Comparison of ENCODE assay signal across 38 mouse cellular contexts in genomic region chr7:129312521-129312920, GRCm38 (mm10). TPM values are rescaled to one million over a fixed set of nuclear protein-coding genes. Genes with fewer than 3 reads are reported as not detected.
"Had no signal": no experiment of that assay in that cellular context is flagged by ENCODE, and none has a peak within 500 bp of the region (broad histone marks: within the 10 kb centered on the region; RNA-seq: fewer than 3 reads in every experiment).

No protein-coding gene starts in this region.

- H3K4me1 ChIP-seq: limb, embryonic 10.5 days; liver, embryonic 12.5 days; liver, embryonic 13.5 days; liver, embryonic 15.5 days; megakaryocyte, embryonic 14.5 days; midbrain, embryonic 15.5 days; neural tube, embryonic 12.5 days had no signal

- H3K27me3 ChIP-seq: limb, embryonic 12.5 days; limb, embryonic 13.5 days; limb, embryonic 15.5 days; liver, embryonic 12.5 days; liver, embryonic 13.5 days; liver, embryonic 15.5 days; lung, embryonic 15.5 days; megakaryocyte, embryonic 14.5 days; midbrain, embryonic 12.5 days; midbrain, embryonic 13.5 days; midbrain, embryonic 15.5 days; neural tube, embryonic 12.5 days had no signal

- DNase-seq: left cerebral cortex, postnatal 4 days; liver; liver, embryonic 13.5 days; liver, postnatal 0 days; lung, adult 18-20 months; lung, adult 2 months; lung, embryonic 14.5 days; lung, postnatal 10 days; lung, postnatal 14 days; lung, postnatal 36 days; lung, postnatal 4 days; midbrain, embryonic 14.5 days had no signal

- H3K9me3 ChIP-seq: limb, embryonic 10.5 days; limb, embryonic 12.5 days; limb, embryonic 13.5 days; limb, embryonic 15.5 days; liver, embryonic 12.5 days; liver, embryonic 13.5 days; liver, embryonic 15.5 days; lung, embryonic 15.5 days; midbrain, embryonic 10.5 days; midbrain, embryonic 12.5 days; midbrain, embryonic 13.5 days; midbrain, embryonic 15.5 days; neural tube, embryonic 12.5 days had no signal

- H3K4me3 ChIP-seq: limb, embryonic 10.5 days; limb, embryonic 12.5 days; limb, embryonic 13.5 days; limb, embryonic 15.5 days; liver, embryonic 12.5 days; liver, embryonic 13.5 days; liver, embryonic 15.5 days; lung, embryonic 15.5 days; megakaryocyte, embryonic 14.5 days; midbrain, embryonic 10.5 days; midbrain, embryonic 12.5 days; midbrain, embryonic 13.5 days; midbrain, embryonic 15.5 days; myocyte; neural tube, embryonic 12.5 days had no signal

- H3K27ac ChIP-seq: limb, embryonic 10.5 days; limb, embryonic 12.5 days; limb, embryonic 13.5 days; limb, embryonic 15.5 days; liver, embryonic 12.5 days; liver, embryonic 13.5 days; liver, embryonic 14.5 days; liver, embryonic 15.5 days; lung, embryonic 15.5 days; macrophage; midbrain, embryonic 10.5 days; midbrain, embryonic 12.5 days; midbrain, embryonic 13.5 days; midbrain, embryonic 15.5 days; neural tube, embryonic 12.5 days had no signal

- H3K4me2 ChIP-seq: limb, embryonic 12.5 days; limb, embryonic 13.5 days; limb, embryonic 15.5 days; liver, embryonic 11.5 days; liver, embryonic 12.5 days; liver, embryonic 13.5 days; liver, embryonic 15.5 days; lung, embryonic 14.5 days; lung, embryonic 15.5 days; midbrain, embryonic 11.5 days; midbrain, embryonic 12.5 days; midbrain, embryonic 13.5 days; midbrain, embryonic 15.5 days; neural tube, embryonic 12.5 days had no signal

- H3K36me3 ChIP-seq: limb, embryonic 10.5 days; limb, embryonic 12.5 days; limb, embryonic 13.5 days; limb, embryonic 15.5 days; liver, embryonic 12.5 days; liver, embryonic 13.5 days; liver, embryonic 15.5 days; lung, embryonic 15.5 days; midbrain, embryonic 10.5 days; midbrain, embryonic 12.5 days; midbrain, embryonic 13.5 days; midbrain, embryonic 15.5 days; neural tube, embryonic 12.5 days had no signal

- ATAC-seq: liver, embryonic 12.5 days; liver, postnatal 0 days; lung, postnatal 0 days; midbrain, embryonic 13.5 days; midbrain, embryonic 15.5 days; midbrain, embryonic 16.5 days had no signal

- H3K9ac ChIP-seq: limb, embryonic 12.5 days; limb, embryonic 13.5 days; limb, embryonic 15.5 days; liver, embryonic 12.5 days; liver, embryonic 13.5 days; liver, embryonic 14.5 days; liver, embryonic 15.5 days; liver, postnatal 0 days; lung, embryonic 14.5 days; lung, embryonic 15.5 days; midbrain, embryonic 12.5 days; midbrain, embryonic 13.5 days; midbrain, embryonic 15.5 days; neural tube, embryonic 12.5 days had no signal

RNA-seq across cellular contexts. Expression of gene Plpp4, which starts 55.7 kb away (rescaled TPM):
- total RNA-seq: liver, adult 2 months; megakaryocyte progenitor cell, adult 5-6 weeks; megakaryocyte, adult 5-6 weeks; megakaryocyte-erythroid progenitor cell, adult 5-6 weeks; monocyte, adult 5-6 weeks had no signal
- polyA plus RNA-seq: limb, embryonic 10.5 days; liver, adult 2 months; liver, embryonic 12.5 days; liver, embryonic 15.5 days; liver, embryonic 16.5 days; liver, postnatal 0 days; lung, adult 2 months; macrophage; myocyte had no signal
